Mouse (Mus musculus): ENCODE measurements around the gene Cutal.

Gene Cutal

DNA sequence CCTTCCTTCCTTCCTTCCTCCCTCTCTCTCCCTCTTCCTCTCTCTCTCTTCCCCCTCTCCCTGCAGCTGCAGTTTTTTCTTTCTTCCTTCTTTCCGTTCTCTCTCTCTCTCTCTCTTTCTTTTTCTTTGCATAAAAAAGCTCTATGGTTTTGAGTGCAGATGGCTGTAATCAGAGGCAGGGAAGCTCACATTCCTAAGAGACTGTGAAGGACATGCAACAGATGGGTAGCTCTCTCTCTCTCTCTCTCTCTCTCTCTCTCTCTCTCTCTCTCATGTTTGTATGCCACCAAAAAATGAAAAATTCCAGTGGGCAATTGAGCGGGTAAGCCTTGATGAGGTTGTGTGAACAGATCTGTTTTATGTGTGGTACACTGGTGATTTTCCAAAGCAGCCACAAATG is 10.0 kb downstream of the Cutal start:
- DNase-seq (ENCODE audit: low spot score), result no peak

DNA sequence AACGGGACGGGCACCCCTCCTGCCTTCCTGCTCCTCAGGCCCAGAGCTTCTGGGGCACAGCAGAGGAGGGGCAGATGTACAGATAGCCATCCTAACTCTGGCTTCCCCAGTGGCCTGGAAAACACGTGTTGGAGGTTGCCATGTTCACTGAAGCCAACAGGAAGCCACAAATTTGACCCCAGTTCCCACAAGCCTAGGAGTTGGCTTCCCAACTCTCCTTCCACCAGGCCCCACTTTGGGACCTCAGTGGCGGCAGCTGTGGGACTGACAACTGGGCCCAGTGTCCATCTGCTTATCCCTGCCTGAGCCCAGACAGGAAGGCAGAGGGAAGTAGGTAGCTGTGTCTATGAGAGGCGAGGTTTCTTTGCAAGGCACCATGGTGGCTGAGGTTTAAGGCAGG is 19.8 kb downstream of the Cutal start:
- DNase-seq (ENCODE audit: low spot score), result no peak

DNA sequence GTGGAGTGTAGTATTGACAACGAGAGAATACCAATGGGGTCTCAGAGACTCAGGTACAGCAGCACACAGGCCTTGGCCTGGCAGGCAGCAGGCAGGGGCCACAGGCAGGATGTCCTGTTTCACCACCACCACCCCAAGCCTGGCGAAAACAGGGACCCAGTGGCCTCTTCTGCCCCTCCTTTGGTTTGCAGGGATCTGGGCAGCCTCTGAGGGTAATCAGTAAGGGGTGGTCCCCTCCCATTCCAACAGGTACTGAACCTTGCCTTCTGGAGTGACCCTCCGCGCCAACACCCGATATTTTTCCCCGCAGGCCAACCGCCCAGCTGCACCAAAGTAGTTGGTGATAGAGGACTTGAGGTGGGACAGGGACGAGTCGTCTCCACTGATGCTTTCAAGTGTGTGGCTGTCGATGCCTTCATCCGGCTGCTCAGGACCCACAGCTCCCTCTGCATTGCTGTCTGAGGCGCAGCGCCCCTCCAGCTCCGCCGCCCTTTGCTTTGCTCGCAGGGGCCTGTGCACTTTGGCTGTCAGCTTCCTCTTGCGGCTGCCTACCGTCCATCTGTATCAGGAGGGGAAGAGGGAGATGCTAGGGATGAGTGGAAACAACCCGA is 21.4 kb downstream of the Cutal start:
- DNase-seq (ENCODE audit: low spot score), result no peak

DNA sequence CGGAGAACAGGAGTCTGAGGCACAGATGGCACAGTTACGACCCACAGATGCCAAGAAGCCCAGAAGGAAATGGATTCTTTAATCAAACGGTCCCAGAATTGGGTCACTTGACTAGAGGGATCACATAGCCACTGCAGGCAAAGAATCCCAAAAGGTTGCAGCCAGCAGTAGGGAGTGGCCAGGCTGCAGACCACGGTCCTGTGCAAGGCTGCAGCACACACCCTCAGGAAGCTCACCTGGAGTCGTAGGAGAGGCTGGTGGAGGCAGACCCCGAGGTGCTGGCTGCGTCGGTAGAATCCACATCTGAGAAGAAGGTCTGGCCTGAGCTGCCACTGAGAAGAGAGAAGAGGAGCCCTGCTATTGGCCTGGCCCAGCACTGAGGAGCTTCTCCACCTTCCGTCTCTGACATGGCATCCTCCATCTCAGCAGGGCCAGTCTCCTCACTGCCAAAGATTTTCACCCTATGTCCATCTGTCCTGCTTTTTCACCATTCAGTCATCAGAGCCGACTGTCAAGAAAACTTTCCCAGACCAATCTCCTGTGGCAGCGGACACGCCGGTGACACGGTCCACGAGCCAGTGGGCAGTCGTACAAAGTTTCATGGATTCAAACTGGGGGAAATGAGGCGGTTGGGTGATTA is 22.7 kb downstream of the Cutal start:
- no peak for DNase-seq (ENCODE audit: low spot score)

DNA sequence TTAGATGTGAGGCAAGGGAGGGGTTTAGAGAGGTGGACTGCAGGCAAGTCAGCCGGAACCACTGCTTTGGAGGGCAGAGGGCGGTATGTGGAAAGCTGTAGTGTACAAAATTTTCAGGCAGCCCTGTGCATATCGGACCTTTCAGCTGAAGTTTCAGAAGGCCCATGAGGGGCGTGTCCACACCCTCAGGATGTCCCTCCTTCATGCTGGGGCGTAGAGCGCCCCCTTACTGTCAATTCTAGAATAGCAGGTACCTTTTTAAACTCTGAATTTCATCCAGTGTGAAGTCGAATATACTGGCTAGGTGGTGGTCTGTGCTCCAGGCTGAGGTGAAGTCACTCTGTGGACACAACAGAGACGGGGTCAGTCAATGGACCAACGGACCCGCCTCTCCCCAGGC is 23.6 kb downstream of the Cutal start:
- peak; percentile 54 for DNase-seq (ENCODE audit: low spot score)

DNA sequence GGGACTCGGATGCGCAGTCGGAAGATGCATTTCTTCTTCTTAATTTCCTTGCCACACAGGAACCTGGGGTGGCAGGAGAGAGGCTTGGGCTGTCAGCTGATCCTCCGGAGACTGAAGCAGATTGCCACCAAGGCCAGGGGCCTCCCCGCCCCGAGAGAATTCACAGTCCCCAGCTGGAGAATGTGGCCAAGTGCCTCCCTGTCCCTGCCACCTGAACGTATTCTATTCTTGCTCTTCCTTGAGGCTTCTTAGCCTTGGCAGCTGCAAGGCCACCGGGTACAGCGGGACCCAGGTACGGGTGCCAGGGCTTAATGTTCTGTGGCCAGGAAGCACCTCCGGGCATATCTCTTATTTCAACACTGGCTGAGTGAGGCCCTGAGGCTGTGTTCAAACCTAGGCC is 25.5 kb downstream of the Cutal start:
- no peak for DNase-seq (ENCODE audit: low spot score)

DNA sequence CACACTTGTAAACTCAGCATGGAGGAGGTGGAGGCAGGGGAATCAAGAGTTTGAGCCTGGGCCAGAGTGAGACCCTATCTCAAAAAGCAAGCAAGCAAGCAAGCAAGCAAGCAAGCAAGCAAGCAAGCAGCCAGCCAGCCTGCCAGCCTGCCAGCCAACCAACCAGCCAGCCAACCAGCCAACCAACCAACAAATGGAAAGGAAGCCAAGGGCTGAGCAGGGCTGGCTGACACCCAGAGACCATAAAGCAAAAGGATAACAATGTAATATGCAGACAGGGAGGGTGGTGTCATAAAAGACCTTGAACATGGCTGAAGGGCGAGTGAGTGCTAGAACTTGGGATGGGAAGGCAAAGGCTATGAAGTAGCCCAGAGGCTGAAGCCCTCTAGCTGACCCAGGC is 26.2 kb downstream of the Cutal start:
- no peak for DNase-seq (ENCODE audit: low spot score)

DNA sequence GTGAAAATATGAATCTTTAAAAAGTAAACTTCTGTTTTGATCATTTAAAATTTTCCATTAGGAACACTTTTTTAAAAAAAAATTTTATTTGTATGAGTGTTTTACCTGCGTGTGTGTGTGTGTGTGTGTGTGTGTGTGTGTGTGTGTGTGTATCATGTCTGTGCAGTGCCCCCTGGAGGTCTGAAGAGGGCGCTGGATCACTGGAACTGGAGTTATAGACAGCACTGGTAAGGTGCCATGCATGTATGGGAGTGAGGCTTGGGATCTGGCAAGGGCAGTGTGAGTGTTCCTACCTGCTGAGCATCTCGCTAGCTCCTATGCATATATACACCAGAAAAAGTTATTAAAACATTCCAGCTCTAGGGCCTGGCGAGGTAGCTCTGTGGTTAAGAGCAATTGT is 27.5 kb downstream of the Cutal start:
- no peak for DNase-seq (ENCODE audit: low spot score)

DNA sequence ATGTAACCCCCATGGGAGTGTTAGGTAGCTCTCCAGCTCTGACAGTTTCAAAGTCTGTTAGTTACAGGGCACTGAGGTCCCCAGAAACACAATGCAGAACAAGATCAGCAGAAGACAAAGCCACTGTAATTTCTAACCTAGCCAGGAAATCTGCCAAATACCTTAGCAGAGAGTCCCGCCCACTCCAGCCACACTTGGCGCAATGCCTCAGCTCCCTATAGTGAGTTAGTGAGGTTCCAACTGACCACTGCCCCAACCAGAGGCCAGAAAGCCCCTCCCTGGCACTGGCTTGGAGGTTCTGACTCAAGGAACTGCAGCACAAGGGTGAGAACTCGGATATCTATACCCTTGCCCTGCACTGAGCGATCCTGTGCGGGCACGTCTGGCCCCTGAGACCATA is 28.5 kb downstream of the Cutal start:
- DNase-seq (ENCODE audit: low spot score), result no peak

DNA sequence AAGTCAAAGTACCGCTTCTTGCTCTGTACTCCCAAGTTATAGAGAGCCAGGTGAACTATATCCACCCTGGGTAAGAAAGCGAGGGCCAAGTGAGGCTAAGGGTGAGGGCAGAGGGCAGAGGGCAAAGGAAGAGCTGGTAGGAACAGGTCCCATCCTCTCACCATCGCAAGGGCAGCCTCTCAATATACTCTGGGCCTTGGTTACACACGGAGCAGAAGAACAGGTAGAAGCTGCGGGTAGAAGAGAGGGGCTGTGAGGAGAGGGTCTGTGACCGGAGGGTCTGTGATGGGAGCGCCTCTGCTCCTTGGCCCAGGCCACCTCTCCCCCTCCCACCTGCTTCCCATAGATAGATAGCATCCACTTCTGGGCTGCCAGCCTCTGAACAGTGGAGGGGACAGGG is 29.0 kb downstream of the Cutal start:
- no peak for DNase-seq (ENCODE audit: low spot score)

DNA sequence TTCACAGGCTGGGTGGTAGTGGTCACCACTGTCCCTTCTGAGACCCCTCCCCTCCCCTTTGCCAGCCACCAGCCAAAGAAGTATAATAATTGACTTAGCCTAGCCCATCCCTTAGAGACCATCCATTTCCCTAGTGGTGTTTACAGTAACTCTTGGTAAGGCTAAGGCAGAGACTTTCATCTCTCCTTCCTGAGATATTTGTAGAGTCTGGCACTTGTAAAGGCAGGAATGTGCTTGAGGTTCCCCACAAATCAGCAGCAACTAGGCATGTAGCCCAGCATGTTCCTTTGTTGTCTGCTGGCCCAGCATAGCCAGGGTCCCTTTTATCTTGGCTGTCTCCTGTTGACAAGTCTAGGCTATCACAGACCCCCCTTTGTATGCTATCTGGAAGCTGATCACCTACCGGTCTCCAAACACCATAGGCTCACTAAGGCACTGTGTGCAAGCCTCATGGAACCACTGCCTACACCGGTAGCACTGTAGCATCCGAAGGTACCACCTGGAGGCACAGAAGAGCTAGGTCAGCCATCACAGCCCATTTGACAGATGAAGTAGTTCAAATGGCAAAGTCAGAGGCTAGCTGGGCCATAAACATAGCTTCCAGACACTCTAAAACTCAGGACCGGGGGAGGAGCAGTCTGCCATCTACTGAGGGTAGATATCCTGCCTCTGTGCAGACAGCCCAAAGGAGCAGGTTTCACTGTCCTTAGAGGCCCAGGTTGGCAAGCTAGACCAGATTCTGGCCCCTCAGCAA is 29.6 kb downstream of the Cutal start:
- no peak for DNase-seq (ENCODE audit: low spot score)

DNA sequence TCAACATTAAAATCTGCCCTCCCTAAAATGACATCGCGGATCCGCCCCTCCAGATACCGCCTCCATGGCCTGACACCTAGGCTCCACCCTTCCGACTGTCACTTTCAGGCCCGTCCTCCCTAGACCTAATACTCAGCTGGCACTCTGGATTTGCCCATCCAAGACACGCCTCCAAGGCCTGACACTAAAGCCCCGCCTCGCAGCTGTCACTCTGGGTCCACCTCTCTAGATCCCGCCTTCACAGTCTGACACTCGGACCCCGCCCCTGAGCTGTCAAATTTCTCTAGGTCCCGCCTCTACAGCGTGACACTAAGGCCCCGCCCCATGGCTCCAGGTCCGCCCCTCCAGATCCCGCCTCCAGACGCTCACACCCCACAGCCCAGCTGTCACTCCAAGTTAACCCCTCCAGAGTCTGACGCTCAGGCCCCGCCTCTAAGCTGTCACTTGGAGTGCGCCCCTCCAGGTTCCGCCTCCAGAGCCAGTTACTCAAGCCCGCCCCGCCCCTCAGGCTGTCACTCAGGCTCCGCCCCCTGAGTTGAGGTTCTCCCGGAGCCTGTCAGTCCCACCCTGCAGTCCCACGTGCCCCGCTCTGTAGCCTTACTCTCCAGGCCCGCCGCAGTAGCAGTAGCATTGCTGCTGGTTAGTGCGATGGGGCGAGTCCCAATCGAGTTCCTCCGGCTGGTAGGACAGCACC is 30.8 kb downstream of the Cutal start:
- peak; percentile 97 for DNase-seq (ENCODE audit: low spot score)

DNA sequence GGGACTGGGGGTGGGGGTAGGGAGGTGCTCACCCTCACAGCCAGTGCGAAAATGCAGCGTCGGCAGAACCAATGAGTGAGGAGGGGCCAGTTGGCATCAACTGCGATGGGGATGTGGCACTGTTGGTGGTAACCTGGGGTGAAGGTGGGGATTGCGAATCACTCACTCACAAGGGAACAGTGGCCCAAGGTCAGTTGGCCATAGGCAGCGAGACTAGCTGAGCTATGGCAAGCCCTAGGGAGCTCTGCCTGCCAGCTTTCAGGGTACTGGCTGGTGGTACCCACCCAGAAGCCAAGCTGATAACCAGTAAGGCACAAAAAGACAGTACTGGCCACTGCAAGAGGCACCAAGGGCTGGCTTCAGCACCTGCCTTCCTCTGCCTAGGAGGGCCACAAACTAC is 32.2 kb downstream of the Cutal start:
- DNase-seq (ENCODE audit: low spot score), result no peak

DNA sequence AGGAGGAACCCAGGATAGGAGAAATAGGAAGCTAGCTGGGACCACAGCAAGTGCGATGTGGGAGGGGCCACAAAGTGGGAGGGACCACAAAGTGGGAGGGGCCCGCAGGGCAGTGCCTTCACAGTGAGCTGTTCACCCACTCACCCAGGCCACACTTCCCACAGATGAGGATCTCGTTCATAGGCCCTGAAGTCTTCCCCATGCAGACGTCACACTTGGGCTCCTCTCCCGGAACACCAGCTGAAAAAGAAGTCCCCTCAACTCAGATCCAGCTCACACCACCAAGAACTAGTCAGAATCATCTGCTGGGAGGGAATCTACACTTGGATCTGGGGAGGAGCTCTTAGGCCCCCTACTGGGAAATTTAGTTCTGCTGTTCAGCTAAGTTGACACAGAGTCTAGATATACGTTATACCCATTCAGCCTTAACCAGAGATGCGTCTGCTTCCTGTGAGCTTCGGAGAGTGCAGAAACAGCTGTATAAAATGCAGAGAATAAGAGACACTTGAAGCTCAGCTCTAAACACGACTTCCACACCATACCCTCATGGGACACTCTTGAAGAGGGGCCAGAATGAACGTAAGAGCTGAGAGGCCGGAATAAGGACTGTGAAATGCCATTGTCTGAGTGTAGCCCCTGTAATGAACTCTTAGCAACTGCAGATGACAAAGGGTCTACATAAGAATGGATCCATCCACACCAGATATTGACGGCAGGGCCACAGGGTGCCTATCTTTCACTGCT is 32.8 kb downstream of the Cutal start:
- peak; percentile 44 for DNase-seq (ENCODE audit: low spot score)

DNA sequence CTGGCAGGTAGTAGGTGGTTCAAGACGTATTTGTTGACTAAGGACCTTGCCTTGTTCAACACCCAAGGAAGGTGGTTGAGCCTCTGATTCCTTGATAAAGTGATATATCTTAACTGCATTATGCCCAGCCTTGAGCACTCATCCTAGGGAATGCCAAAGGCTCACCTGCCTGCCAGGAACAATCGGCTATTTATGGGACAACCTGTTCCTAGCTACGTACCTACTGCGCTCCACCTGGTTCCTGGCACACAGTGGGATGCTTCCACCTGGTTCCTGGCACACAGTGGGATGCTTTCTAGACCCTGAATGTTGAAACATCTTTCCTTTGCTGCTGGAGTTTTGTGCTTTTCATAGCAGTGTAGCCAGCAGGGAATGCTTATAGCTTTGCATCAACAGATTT is 35.5 kb downstream of the Cutal start:
- no peak for DNase-seq (ENCODE audit: low spot score)

DNA sequence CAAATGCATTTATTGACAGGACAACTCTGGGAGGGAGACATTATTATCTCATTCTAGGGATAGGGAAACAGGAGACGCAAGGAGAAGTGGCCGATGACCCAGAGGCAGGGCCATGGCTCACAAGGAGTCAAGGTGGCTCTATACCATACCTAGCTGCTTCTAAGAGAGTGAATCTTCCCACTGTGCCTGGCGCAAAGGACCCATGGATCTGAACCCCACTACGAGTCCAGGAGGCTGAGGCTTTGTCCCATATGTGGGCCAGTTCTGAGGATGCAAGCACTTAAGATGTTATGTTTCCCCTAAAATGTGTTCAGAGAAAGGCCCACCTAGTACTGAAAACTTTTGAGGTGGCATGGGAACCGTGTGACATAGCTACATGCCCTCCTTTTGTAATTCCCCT is 37.7 kb downstream of the Cutal start:
- no peak for DNase-seq (ENCODE audit: low spot score)

DNA sequence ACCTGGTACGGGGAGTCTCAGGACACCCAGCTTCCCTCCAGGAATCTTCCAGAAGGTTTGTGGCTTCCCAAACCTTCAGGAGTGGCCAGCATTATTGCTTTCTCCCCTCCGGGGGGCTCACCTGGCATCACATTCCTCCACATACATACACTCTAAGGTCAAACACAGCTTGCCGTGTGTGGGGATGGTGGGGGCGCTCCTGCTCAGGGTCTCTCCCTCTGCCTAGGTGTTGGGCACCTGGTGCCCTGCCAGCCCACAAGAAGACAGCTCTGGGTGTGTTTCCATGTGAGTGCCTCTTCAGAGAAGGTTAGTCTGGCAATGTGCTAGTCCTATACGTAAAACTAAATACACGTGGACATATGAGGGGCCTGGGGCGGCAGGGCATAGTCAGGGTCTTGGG is 38.4 kb downstream of the Cutal start:
- no peak for DNase-seq (ENCODE audit: low spot score)

DNA sequence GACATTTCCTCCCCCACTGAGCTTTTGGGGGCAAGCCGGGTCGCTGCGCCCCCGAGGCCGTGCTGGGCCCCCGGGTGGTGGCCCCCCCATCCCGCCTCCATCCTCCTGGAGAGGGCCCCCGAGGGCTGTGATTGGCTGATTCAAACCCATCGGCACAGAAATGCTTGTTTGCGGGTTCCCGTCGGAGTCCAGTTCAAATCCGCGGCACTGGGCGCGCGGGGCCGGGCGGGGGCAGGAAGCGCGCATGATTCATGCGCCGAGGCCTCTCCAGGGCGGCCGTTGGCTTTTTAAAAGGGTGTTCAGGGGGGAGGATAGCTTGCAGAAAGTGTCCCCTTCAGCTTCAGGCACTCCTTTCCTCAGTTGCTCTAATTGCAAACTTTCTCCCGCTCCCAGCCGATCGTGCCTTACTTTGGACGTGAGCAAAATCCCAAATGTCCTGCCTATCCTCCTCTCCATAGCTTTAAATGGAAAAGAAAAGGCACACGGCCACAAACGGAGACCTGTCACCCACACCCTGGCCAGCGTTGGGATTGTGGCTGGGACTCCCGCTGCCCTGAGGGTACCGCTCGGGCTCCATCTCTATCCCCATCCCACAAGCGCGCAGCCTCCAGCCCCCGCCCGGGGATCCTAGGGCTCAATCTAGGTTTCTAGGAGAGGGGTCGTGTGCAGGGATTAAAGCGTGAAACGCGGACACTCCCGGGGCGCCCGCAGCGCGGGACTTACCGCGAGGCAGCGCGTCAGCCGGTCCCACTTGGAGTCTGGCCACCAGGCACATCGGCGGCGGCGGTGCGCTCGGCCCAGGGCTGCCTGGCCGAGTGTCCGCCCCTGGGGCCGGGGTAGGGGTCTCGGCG is 39.2 kb downstream of the Cutal start, which contains the start of gene Phf19:
Gene Phf19 (minus strand): TSS at position 809 of the 851 bp plus-strand sequence.
- peak; percentile 50 for DNase-seq (ENCODE audit: low spot score)

DNA sequence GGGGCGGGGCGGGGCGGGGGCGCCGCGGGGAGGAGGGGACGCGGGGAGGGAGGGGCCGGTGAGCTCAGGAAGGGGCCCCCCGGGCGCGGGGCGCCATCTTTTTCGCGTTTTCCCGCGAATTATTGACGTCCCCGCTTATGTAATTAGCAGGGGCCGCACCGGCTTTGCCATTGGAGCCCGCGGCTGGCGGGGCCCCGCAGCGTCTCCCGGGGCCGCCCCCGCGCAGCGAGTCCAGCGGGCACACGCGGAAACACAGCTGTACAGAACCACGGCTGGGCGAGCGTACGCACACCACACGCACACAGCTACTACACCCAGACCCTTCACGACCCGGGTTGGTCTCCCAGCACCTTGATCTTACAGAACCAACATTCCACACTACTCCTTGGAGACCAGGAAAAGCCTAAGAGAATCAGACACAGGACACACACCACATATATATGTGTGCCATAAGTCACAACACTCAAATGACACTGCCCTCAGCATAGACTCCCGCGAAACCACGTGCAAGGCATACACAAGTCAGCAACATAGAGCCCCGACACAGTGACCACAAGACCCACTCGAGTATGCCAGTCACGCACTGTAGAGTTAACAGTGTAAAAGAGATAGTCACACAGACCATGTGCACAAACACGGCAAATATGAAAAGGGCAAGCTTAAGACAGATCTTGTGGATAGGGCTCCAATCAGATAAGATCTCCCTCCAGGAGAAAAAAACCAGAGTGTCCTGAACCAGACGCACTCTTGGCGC is 40.0 kb downstream of the Cutal start:
- peak; percentile 50 for DNase-seq (ENCODE audit: low spot score)

DNA sequence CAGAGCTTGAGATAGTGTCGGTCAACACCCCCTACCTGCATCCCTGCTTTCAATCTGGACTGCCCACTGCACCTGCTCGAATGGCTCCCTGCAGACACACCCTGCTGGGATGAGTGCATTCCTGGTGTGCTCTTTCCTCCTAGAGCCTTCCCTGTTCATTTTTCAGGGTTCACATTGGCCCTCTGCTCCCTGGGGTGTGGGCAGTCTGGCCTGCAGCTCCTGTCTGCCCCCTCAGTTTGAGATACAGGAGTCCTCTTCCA is 40.6 kb downstream of the Cutal start:
- no peak for DNase-seq (ENCODE audit: low spot score)

DNA sequence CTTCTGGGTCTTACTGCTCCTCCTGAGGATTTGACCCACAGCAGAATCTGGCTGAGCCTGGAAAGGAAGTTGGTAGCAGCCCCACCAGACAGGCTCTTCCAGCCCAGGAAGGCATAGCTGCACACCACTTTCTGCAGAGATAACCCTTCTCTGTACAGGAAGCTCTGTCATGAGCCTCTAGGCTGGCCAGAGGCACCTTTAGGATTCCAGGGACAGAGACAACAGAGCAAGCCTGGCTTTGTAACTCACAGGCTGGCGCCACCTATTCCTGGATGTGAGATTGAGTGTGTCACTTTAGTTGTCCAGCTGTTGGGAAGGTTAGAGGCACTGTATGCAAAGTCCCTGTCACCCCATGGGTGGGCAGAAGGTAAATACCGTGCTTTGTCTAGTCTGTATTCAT is 40.9 kb downstream of the Cutal start:
- no peak for DNase-seq (ENCODE audit: low spot score)

All from T-cell, adult 2 months (primary cell).